Mouse (Mus musculus) liver, adult (tissue): ENCODE measurements around the gene Actr5.

Experiments used
- GATA4 ChIP-seq: IDR thresholded peaks from 2 replicates; pipeline ENCODE4 v1.6.1; 2014; ENCODE audit warnings: mild to moderate bottlenecking, low read length; ENCODE audit not compliant: insufficient replicate concordance

The Actr5 gene

GRCm38 (mm10) chr2:158610488-158611325 lies 14.0 kb upstream of the Actr5 start, which contains the start of gene Slc32a1:
Gene Slc32a1 (plus strand): TSS chr2:158610767.
- no peak for TF ChIP-seq GATA4

GRCm38 (mm10) chr2:158611326-158611719 lies 13.4 kb upstream of the Actr5 start:
- no peak for TF ChIP-seq GATA4

- no peak for TF ChIP-seq GATA4
These were observed 12.7 kb upstream of the Actr5 start for GRCm38 (mm10) chr2:158611726-158612670.

GRCm38 (mm10) chr2:158612671-158613250 lies 11.9 kb upstream of the Actr5 start:
- TF ChIP-seq GATA4, result no peak

- TF ChIP-seq GATA4, result no peak
These were observed 10.9 kb upstream of the Actr5 start for GRCm38 (mm10) chr2:158613541-158614417.

GRCm38 (mm10) chr2:158614418-158614955 lies 10.2 kb upstream of the Actr5 start:
- TF ChIP-seq GATA4, result no peak

- TF ChIP-seq GATA4, result no peak
These were observed 9.5 kb upstream of the Actr5 start for GRCm38 (mm10) chr2:158615161-158615680.

- no peak for TF ChIP-seq GATA4
These were observed 9.0 kb upstream of the Actr5 start for GRCm38 (mm10) chr2:158615702-158616101.

- TF ChIP-seq GATA4, result no peak
These were observed 8.4 kb upstream of the Actr5 start for GRCm38 (mm10) chr2:158616296-158616695.

GRCm38 (mm10) chr2:158616790-158617189 lies 7.9 kb upstream of the Actr5 start:
- no peak for TF ChIP-seq GATA4

GRCm38 (mm10) chr2:158625231-158625630 lies 543 bp downstream of the Actr5 start:
- no peak for TF ChIP-seq GATA4

- no peak for TF ChIP-seq GATA4
These were observed 1.0 kb downstream of the Actr5 start for GRCm38 (mm10) chr2:158625697-158626096.

GRCm38 (mm10) chr2:158628858-158629257 lies 4.2 kb downstream of the Actr5 start:
- no peak for TF ChIP-seq GATA4

- TF ChIP-seq GATA4, result no peak
These were observed 4.7 kb downstream of the Actr5 start for GRCm38 (mm10) chr2:158629414-158629813.
